Mouse (Mus musculus) embryonic stem cell, embryonic (primary cell): ENCODE measurements around the gene Tmem161a.
"Not testable (repeated sequence)": the region's sequence is repeated elsewhere in the genome, so short reads cannot be mapped to it uniquely, and the experiment has no call there.

ENCODE experiments used
- CTCF ChIA-PET, 4 experiments: fragments of 300-600 bp in 2 of 4; fragments of 350-600 bp in 2 of 4; sonication (Branson Sonifier 250); formaldehyde crosslinking; loops; one replicate each; lab custom pipeline; 2022; ENCODE audit warnings: inconsistent platforms in 2 of 4; lab: Charles Lee
- POLR2A ChIA-PET, 4 experiments: fragments of 300-600 bp in 2 of 4; fragments of 350-600 bp in 2 of 4; sonication (Branson Sonifier 250); formaldehyde crosslinking; loops; one replicate each; lab custom pipeline; 2022; ENCODE audit warnings: antibody characterized with exemption in 4 of 4, inconsistent platforms in 1 of 4; lab: Charles Lee

Gene Tmem161a

GRCm38 (mm10) chr8:70212112-70213055 is 40.2 kb downstream of the Tmem161a start, which contains the start of gene Slc25a42:
Slc25a42 (minus strand) TSS chr8:70212305.
- ChIA-PET CTCF (interaction anchor here in 3 of 4 experiments (0.5 to 2.6 kb wide), 19 partner anchors 9 to 652 kb away, joined by 3 to 21 read pairs (median 4); partner anchors contain the start of genes Tmem161a (in 1 of the 3) and Zfp868 (in 1 of the 3)), POLR2A (interaction anchor here (0.5 to 3.2 kb wide), 151 partner anchors 8 to 685 kb away, joined by 3 to 24 read pairs (median 4); partner anchors contain the start of genes Nr2c2ap (in 3 of the 4), Borcs8 (in 2 of the 4), Gatad2a (in 2 of the 4) and Jund (in 2 of the 4))

GRCm38 (mm10) chr8:70214411-70214810 is 42.3 kb downstream of the Tmem161a start:
- CTCF ChIA-PET, result interaction anchor here in 1 of 4 experiments (0.6 kb wide), 1 partner anchor 190 kb away, joined by 3 read pairs; no protein-coding TSS in a partner anchor
- POLR2A ChIA-PET, result interaction anchor here in 2 of 4 experiments (0.6 to 2.7 kb wide), 3 partner anchors 9 to 64 kb away, joined by 3 to 21 read pairs (median 3); no protein-coding TSS in a partner anchor

- CTCF ChIA-PET, result no interaction called here
- POLR2A ChIA-PET, result interaction anchor here in 1 of 4 experiments (1.0 kb wide), 1 partner anchor 62 kb away, joined by 3 read pairs; no protein-coding TSS in a partner anchor
These were observed 42.9 kb downstream of the Tmem161a start for GRCm38 (mm10) chr8:70215092-70215491.

GRCm38 (mm10) chr8:70216161-70216560 is 44.0 kb downstream of the Tmem161a start:
- POLR2A ChIA-PET, result interaction anchor here in 3 of 4 experiments (0.7 to 1.0 kb wide), 3 partner anchors 63 to 162 kb away, joined by 3 to 4 read pairs (median 3); no protein-coding TSS in a partner anchor

GRCm38 (mm10) chr8:70216566-70216965 is 44.4 kb downstream of the Tmem161a start:
- POLR2A ChIA-PET, result interaction anchor here in 2 of 4 experiments (0.7 to 0.9 kb wide), 2 partner anchors 88 to 163 kb away, joined by 3 to 4 read pairs; no protein-coding TSS in a partner anchor
- CTCF ChIA-PET, result no interaction called here

More at GRCm38 (mm10) chr8:70216161-70216560, 44.0 kb downstream of the Tmem161a start:
- CTCF ChIA-PET, result not testable (repeated sequence)

GRCm38 (mm10) chr8:70217441-70217840 is 45.3 kb downstream of the Tmem161a start:
- CTCF ChIA-PET, result no interaction called here
- POLR2A ChIA-PET, result no interaction called here

GRCm38 (mm10) chr8:70219107-70219684 is 47.0 kb downstream of the Tmem161a start:
- ChIA-PET POLR2A (interaction anchor here in 3 of 4 experiments (0.6 to 1.3 kb wide), 5 partner anchors 9 to 177 kb away, joined by 3 to 7 read pairs (median 4); no protein-coding TSS in a partner anchor), CTCF (interaction anchor here in 1 of 4 experiments (1.2 kb wide), 1 partner anchor 25 kb away, joined by 3 read pairs; no protein-coding TSS in a partner anchor)

- POLR2A ChIA-PET, result interaction anchor here in 2 of 4 experiments (0.8 to 1.8 kb wide), 9 partner anchors 8 to 290 kb away, joined by 3 to 7 read pairs (median 4); partner anchors contain the start of genes Nr2c2ap (in 1 of the 2), Slc25a42 (in 1 of the 2), Tmem161a (in 1 of the 2) and Uba52 (in 1 of the 2)
These were observed 48.2 kb downstream of the Tmem161a start for GRCm38 (mm10) chr8:70220236-70220840.

GRCm38 (mm10) chr8:70220911-70221310 is 48.8 kb downstream of the Tmem161a start:
- ChIA-PET POLR2A (interaction anchor here in 2 of 4 experiments (0.9 to 2.3 kb wide), 10 partner anchors 8 to 290 kb away, joined by 3 to 21 read pairs (median 5); partner anchors contain the start of genes Slc25a42 (in 2 of the 2), Nr2c2ap (in 1 of the 2), Tmem161a (in 1 of the 2) and Uba52 (in 1 of the 2)), CTCF (interaction anchor here in 1 of 4 experiments (3.7 kb wide), 1 partner anchor 9 kb away, joined by 21 read pairs; the partner anchor contains the start of gene Slc25a42)

More at GRCm38 (mm10) chr8:70220236-70220840, 48.2 kb downstream of the Tmem161a start:
- CTCF ChIA-PET, result interaction anchor here in 2 of 4 experiments (0.6 to 3.7 kb wide), 2 partner anchors 8 to 418 kb away, joined by 3 to 21 read pairs; partner anchors contain the start of gene Slc25a42 (in 1 of the 2)

- POLR2A ChIA-PET, result interaction anchor here (0.6 to 2.3 kb wide), 9 partner anchors 8 to 1630 kb away, joined by 3 to 21 read pairs (median 4); partner anchors contain the start of genes Slc25a42 (in 2 of the 4) and Tmem161a (in 1 of the 4)
- CTCF ChIA-PET, result interaction anchor here in 2 of 4 experiments (0.8 to 3.7 kb wide), 5 partner anchors 10 to 139 kb away, joined by 3 to 21 read pairs (median 3); partner anchors contain the start of gene Slc25a42 (in 1 of the 2)
These were observed 49.9 kb downstream of the Tmem161a start for GRCm38 (mm10) chr8:70222041-70222440.

- ChIA-PET CTCF (interaction anchor here in 3 of 4 experiments (0.5 to 3.7 kb wide), 7 partner anchors 11 to 152 kb away, joined by 3 to 21 read pairs (median 4); partner anchors contain the start of gene Slc25a42 (in 1 of the 3)), POLR2A (interaction anchor here in 3 of 4 experiments (0.5 to 2.4 kb wide), 6 partner anchors 9 to 253 kb away, joined by 3 to 21 read pairs (median 4); partner anchors contain the start of gene Slc25a42 (in 2 of the 3))
These were observed 51.2 kb downstream of the Tmem161a start for GRCm38 (mm10) chr8:70223341-70223740.

- POLR2A ChIA-PET, result interaction anchor here in 2 of 4 experiments (0.6 to 2.2 kb wide), 3 partner anchors 9 to 52 kb away, joined by 3 to 6 read pairs (median 5); partner anchors contain the start of gene Slc25a42 (in 1 of the 2)
- CTCF ChIA-PET, result interaction anchor here in 2 of 4 experiments (0.6 kb wide), 2 partner anchors 205 to 224 kb away, joined by 3 to 6 read pairs; no protein-coding TSS in a partner anchor
These were observed 55.8 kb downstream of the Tmem161a start for GRCm38 (mm10) chr8:70227997-70228396.

- POLR2A ChIA-PET, result interaction anchor here in 3 of 4 experiments (0.6 to 1.9 kb wide), 4 partner anchors 10 to 137 kb away, joined by 3 to 6 read pairs (median 5); partner anchors contain the start of gene Slc25a42 (in 2 of the 3)
- CTCF ChIA-PET, result interaction anchor here in 2 of 4 experiments (0.6 kb wide), 2 partner anchors 18 to 99 kb away, joined by 3 read pairs; partner anchors contain the start of gene Gdf1 (in 1 of the 2)
These were observed 58.7 kb downstream of the Tmem161a start for GRCm38 (mm10) chr8:70230837-70231236.
